Mouse (Mus musculus) adrenal gland, adult 8-10 months (tissue): Measurements from ENCODE around the gene Mall. TPM values are rescaled to one million over a fixed set of nuclear protein-coding genes. Genes with fewer than 3 reads are reported as not detected.
A peak's percentile ranks its signal among the peaks of the same experiment; 100 is the strongest.

Experiments
- DNase-seq: peaks from one replicate; pipeline ENCODE4 v3.0.0; 2022
- total RNA-seq, 4 experiments: library from RNA; stranded (reverse); gene quantifications; 2 replicates each; pipeline ENCODE4 v1.2.4; 2022

Gene Mall
- total RNA-seq, 4 experiments from 2014 or later: 0.66 to 0.90 (median 0.89) TPM

DNA sequence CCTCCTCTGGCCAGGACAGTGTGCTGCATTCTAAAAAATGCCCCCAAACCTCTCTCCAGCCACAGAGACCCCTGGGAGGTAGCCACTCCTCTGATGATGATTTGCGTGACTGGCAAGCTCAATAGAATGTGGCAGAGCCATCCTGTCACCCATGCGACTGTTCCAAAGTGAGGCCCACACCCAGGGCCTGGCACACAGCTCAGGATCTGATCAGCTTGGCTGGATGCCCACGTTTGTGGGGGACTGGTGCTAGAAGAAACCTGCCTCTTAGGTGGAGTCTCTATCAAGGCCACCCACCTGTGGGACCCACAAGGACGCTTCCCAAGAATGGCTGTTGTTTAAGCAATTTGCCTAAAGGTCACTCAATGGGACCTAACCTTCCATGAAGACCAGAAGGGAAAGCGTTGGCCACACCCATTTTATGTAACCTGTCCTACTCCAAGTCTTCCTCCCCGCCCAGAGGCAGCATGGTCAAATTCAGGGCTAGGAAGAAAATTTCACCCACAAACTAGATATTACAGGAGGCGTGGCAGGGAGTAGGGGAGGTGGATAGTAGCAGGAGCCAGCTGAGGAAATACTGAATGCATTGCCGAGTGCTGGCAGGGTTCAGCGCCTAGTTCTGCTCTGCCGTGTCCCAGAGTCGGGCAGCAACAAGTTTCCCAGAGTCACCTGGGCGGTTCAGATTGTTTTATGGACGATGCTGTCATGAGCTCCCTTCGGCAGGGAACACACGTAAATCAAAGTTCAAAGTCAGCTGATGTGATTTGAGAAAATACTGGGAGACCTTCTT lies 876 bp downstream of the Mall start:
- no peak for DNase-seq

DNA sequence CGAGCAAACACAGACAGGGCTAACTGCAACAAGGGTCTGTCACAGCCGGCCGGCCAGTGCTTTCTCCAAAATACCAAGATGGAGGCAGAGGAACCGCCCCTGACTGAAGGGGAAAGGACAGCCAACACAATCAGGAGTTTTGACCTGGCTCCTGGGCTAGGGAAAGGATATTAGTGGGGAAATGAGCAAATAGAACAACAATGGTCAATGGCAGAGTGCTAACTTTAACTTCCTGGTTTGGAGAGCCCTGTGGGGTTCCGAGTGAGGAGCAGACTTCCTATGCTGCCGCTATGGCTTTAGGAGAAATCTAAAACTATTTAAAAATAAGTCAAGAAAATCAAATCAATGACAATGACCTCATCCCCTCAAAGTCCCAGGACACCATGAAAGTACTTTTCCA lies 1.6 kb downstream of the Mall start:
- no peak for DNase-seq

DNA sequence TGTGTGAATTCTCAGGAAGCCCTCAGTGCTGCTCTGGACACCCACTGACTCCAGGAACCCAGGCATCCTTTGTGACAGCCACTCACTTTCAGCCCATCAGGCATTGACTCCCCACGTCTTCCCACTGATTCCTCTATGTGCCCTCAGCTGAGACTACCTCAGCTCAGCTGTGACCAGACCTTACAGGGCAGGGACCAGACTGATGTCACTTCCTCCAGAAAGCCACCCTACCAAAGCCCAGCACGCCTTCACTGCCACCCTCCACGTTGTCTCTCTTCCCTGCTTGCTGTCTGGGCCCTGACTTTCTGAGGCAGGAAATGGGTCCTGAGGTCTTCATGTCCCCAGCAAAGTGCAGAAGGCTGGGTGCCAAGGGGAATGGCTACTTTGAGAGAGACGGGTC lies 6.5 kb downstream of the Mall start:
- DNase-seq: no peak

DNA sequence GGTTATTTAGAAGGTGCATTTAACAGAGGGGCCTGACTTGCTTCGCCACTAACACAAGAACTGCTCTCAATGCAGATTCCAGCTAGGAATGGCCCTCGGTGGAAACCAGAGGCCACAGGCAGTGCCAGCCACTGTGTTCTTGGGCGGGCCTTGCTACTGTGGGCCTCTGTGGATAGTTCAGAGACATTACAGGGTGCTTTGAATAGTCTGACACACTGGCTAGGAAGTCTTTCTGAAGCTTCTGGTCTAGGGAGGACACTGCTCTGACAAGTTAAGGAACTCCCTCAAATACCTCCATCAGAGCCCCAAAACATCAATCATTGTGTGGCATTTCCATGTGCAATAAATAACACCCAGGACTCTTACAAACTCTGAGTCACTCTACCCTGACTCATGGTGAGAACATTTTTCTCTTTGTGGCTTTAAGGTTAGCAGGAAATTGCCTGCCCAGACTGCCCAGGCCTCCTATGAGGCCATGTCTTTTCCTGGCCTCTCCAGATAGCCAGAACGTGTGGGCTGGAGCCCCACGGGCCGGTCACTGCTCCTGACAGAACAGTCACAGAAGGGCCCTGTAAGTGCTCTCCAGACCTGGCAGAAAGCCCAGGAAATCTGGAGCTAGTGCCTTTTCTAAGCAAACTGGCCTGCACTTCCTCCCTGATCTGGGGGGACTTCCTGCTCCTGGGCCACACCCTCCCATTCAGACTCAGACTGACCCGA lies 7.4 kb downstream of the Mall start:
- peak; percentile 67 for DNase-seq

DNA sequence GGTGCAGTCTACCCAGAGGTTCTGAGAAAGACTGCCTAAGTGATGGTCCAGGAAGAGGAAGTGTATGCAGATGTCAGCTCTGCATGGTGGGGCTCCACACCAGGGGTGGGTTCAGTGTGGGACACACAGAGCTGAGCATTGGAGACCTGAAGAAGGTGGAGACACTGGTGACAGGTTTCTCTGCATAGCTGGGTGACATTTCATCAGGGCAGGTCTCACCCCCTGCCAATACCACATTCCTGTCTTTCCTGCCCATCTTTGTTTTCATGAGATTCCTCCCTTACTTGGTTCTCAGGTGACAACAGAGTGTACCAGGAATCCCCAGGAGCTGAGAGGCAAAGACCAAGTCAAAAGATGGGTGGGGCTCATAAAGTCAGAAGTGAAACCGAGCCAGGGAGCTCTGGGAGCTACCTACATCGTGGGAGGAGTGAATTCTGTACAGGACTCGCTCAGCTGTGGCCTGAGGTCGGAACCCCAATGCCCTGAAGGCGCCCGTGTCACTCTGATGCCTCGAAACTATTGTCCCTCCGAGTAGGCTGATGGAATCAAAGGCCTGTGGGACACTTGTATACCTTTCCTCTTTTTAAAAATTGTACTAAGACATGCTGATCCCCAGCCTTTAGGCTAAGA lies 10.8 kb downstream of the Mall start:
- no peak for DNase-seq

DNA sequence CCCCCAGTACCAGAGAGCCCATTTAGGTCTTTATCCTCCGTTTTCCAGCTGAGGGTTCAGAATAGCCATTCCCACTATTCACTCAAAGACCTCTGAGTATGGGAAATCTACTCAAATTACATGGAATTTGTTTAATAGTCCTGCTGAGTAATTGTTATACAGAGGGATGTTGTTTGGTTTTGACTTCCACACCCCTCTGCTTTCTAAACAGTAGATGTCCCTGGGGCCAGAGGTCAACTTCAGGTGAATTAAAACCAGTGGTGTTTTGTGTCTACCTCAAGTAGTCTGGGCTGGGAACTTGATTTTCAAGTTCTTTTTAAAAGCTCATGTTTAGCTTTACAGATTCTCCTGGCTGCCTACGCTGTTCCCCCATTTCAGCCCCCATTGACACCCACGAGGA lies 15.0 kb downstream of the Mall start:
- no peak for DNase-seq

DNA sequence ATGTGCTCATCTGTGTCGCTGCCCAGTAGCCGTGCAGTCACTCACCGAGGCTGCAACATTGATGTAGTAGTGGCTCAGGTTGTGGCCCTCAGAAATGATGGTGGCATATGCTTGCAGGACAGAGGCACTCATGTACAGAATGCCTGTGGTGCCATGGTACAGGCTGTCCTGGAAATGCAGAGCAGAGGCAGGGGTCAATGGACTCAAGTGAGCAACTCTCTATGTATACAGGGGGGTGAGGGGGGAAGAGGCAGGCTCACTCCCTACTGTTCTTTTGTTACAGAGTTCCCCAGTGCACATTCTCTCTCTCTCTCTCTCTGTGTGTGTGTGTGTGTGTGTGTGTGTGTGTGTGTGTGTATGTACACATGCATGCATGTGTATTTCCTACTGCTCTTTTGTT lies 20.9 kb downstream of the Mall start:
- DNase-seq: no peak

DNA sequence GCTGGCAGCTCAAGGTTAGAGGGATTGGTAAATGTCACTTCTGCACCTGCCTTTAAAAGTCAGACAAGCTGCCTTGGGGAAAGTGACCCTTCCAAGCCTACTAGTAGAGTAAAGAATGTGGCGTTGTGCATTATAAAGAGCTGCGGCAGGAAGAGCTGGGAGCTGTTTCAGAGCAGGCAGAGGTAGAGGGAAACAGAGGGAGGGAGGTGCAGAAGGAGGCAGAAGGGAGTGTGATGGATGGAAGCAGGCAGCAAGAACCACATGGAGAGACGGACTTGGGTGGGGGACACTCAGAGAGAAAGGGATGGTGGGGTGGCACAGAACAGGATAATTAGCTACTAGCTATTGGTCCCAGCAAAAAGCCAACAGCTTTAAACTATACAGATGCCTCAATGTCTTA lies 21.7 kb downstream of the Mall start:
- no peak for DNase-seq

DNA sequence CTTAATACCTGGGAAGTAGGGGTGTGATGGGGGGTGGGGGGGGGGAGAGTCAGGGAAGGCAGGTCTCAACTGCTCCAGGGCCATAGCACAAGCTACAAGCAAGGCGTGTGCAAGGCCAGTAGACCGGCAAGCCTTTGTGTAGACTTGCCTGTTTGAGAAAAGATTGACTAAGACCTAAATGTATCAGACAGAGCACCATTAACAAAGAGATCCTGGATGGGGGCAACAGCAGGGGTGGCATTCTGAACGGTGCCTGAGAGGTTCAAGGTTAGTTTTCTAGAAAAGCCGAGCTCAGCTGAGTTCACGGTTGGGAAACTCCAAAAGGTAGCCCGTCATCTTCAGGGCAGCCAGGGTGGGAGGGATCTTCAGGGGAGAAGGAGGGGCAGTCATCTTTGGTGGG lies 24.5 kb downstream of the Mall start:
- DNase-seq: no peak

DNA sequence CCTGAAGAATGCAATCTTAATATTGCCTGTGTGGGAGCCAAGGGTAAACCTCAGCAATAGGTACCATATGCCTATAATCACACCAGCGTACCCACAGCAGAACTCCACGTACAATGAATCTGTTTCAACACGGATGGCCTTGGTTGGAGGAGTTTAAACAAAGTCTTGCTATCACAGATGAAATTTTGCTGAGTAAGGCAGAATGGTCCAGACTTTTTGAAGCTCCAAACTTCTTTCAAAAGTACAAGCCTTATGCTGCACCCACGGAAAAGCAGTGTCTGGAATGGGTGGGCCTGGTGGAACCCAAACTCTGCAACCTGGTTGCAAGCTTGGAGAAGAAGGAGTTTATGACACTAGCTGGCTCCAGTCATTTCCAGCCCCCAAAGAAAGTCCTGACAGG lies 40.5 kb downstream of the Mall start:
- no peak for DNase-seq

DNA sequence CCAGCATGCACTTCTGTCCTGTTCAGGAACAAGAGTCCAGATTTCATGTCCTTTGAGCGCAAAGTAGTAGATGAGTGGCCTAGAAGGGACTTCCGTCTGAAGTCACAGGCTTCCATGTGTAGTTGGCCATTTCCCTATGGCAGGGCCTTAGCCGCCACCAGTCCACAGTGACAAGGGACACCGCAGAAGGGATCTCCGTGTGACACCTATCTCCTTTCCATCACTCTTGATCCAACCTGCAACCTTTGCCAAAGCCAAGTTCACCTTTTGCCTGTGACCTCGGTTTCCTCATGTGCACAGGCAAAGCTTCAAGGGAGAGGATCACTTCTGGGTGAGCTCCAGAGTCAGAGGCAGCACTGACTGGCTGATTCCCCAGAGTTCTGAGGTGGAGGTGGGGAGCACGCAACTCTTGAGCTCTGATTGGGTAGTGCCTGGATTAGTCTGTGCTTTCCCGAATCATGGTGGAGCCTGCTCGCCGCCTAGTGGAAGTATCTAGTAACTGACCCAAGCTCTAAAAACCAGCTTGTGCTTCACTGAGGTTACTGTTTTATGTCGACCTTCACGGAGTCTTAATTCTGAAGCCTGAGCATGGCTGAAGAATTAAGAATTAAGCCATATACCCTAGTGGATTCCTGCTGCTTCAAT lies 45.9 kb downstream of the Mall start:
- DNase-seq: peak; percentile 56

DNA sequence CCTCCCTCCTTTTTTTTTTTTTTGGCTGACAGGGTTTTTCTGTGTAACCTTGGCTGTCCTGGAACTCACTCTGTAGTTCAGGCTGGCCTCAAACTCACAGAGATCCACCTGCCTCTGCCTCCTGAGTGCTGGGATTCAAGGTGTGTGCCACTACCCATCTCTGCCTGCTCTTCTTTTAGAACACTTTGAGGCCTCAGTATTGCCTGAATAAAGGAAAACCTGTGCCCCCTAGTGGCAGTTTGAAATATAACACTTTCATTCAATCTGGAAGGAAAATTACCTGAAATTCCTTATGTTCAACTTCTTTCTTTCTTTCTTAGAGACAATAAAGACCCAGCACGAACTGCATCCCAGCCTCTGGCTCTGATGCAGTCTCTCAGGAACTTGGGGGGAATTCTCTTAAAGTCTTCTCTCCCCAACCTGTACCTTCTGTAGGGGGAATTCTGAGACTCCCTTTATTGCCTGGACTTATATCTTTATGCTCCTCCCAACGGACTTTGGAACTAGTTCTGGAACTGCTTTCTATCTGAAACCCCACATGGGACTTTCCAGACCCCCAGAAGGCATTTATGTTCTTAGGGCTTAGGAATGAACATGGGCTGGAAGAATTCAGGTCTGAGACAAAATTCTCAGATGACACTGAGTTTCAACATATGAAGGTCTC lies 61.8 kb downstream of the Mall start:
- no peak for DNase-seq

DNA sequence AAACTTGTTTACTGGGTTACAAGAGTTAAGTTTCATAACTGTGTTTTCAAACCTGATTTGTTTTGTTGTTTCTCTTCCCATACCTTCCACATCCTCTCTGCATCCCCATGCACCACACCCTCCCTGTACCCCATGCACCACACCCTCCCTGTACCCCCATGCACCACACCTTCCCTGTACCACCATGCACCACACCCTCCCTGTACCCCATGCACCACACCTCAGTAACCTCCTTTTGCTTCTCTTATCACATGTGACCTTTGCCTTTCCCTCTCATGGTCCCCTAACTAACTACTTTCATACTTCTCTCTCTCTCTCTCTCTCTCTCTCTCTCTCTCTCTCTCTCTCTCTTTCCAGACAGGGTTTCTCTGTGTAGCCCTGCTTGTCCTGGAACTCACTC lies 62.7 kb downstream of the Mall start:
- DNase-seq: no peak

DNA sequence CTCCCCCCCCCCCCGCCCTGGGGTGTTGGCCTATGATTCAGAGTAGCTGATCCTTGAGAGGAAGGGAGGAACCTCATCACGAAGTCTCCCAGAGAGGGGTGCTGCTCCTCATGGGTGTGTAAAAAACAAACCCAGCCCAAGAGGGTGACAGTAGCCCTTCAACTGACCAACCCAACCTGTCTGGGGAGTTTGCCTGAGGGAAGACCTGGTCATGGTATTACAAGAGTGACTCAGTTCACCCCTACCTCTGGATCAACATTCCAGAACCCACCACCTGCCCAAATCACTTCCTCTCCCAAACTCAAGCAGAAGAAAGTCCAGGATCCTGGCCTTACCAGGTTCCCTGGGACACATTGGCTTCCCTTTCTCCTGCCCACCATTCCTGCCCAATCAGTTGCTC lies 67.0 kb downstream of the Mall start:
- no peak for DNase-seq

DNA sequence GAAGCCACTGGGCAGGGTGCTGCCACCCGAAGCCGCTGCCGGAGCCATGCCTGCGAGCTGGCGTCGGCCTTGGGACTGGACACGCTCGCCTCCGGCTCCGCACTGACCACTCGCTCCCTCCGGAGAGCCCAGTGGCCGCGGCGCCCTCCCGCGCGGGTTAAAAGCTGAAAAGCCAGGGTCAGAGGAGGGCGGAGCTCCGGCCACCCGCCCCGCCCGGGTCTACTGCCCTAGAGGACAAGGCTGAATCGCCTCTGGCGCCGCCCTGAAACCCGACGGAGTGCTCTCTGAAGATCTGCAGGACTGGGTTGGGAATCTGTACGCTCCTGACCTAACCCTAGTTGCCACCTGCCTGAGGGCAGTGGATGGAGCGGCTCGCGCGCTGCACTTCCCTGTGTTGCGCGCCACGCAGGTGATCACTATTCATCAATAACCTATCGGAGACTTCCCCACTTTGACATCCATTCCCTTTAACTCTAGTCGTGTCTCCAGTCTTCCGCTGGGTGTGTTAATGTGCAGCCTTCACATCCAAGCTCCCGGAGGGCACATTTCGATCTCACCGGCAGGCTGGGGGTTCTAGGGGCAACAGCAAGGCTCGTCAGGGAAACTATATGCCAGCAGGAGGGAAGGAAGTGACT lies 73.5 kb downstream of the Mall start, which contains the start of gene Mal:
Gene Mal (minus strand): TSS at position 610 of the 635 bp plus-strand sequence.
- peak; percentile 67 for DNase-seq

DNA sequence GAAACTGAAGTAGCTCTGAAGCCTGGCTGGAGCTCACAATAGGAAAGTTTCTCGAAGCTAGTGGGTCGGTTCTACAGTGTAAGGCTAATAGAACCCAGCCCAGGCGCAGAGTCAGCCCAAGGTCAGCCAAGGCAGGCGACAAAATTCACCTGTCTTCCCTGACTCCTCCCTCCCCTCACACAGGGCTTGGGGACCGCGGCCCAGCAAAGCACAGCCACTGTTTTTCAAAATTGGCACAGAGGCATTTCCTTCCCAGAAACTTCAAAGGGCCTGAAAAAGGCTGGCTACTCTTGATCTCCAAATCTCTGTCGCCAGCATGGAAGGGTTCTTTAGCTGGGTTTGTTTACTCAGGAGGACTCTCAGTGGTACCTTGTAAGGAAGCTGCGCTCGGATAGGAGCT lies 74.3 kb downstream of the Mall start:
- DNase-seq: no peak

DNA sequence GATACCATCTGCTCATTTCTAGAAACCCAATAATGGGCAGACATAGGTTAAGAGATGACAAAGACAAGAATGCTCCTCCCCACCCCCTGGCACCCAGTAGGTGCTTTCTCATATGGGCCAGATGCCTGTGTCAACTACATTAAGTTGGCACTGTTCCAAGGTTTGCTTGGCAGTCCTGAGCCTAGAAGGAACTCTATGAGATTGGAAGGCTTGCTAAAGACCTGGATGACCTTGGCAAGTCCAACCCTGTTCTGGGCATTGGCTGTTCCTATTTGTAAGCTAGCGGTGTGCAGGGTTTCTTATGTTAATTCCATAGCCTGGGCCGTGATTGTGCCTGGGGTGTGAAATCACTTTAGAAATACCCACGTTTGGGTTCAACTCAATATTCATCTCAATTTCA lies 74.9 kb downstream of the Mall start:
- no peak for DNase-seq

Other genes with a start within 250 kb of the Mall start
- 10 to 100 TPM in 2 of 4 experiments, 1 to 10 TPM in 2; 7.8 to 10.2 (median 9.1) TPM for gene Kcnip3, start 207.8 kb downstream of the Mall start, total RNA-seq
- 1 to 10 TPM in 2 of 4 experiments, under 1 TPM in 2; 0.80 to 1.8 (median 1.3) TPM for gene Prom2, start 188.5 kb downstream of the Mall start, total RNA-seq
- 1 to 10 TPM; 3.7 to 4.7 (median 4.4) TPM for gene Zfp661, start 142.8 kb downstream of the Mall start, total RNA-seq
- gene Mrps5, start 142.7 kb downstream of the Mall start, total RNA-seq: 100 to 1,000 TPM in 1 of 4 experiments, 10 to 100 TPM in 3; 87.0 to 107 (median 96.0) TPM
- gene Mal, start 73.2 kb downstream of the Mall start, total RNA-seq: 10 to 100 TPM in 2 of 4 experiments, 1 to 10 TPM in 2; 6.6 to 12.0 (median 9.1) TPM
- 10 to 100 TPM; 16.8 to 35.0 (median 24.4) TPM for gene Nphp1, start 59.0 kb upstream of the Mall start, total RNA-seq
- gene Mtln, start 62.6 kb upstream of the Mall start, total RNA-seq: 100 to 1,000 TPM in 1 of 4 experiments, 10 to 100 TPM in 3; 59.5 to 127 (median 77.8) TPM
- 1 to 10 TPM in 2 of 4 experiments, under 1 TPM in 2; 0.52 to 1.1 (median 0.89) TPM for gene Bub1, start 101.9 kb upstream of the Mall start, total RNA-seq
- 1 to 10 TPM in 2 of 4 experiments, under 1 TPM in 2; 0.38 to 1.9 (median 0.97) TPM for gene Acoxl, start 108.9 kb upstream of the Mall start, total RNA-seq